In the genomic region with DNA sequence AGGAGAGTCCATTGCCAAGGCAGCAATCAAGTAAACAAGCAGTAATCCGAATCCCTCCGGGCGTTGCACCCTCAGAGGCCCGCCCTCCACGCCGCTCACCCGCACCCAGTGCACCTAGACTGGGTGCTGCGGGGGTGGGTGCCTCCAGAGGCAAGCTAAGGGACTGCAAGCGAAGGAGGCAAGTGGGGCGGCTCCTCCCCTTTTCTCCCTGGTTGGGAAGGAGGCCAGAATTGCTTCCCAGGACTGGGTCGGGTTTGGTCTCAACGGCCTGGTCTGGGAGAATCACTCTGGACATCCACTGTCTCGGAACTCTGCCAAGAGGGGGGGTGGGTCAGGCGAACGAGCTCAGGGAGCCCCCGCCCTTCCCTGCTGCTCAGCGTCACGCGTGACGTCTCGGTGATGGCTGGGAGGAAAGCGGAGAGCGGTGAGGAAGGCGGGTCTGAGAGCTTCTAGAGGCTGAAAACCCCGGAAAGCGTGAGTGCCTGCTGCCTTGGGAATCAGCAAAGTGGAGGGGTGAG, we compare ENCODE assay signal across 8 mouse cellular contexts. TPM values are rescaled to one million over a fixed set of nuclear protein-coding genes. Genes with fewer than 3 reads are reported as not detected.
DNase-seq lines count a peak whose midpoint lies in the region; ATAC-seq and TF ChIP-seq lines count a peak whose summit lies in the region.

A gene (plus strand): TSS at position 87 of the 518 bp plus-strand sequence.

- H3K9ac ChIP-seq in hindbrain, embryonic 16.5 days (ENCODE audit: low read depth, low read length): peak within 1 kb of the TSS; percentile 81

- DNase-seq in ZHBTc4 (ENCODE audit: low read depth, low spot score): peak; percentile 96
- peak; percentile 73 to 91 for DNase-seq in cerebellum, postnatal 4 days (ENCODE audit: low spot score in 2 of 2)
- peak; percentile 97 for DNase-seq in gastrocnemius, adult 2 months
- DNase-seq in left cerebral cortex, adult 18-20 months (ENCODE audit: low spot score in 2 of 2): peak; percentile 91 to 94
- DNase-seq in lung, postnatal 4 days: peak; percentile 97
- peak; percentile 95 for DNase-seq in retina, postnatal 1 day
- peak; percentile 89 for DNase-seq in thymus, postnatal 4 days

- peak within 1 kb of the TSS; percentile 76 for H3K4me3 ChIP-seq in gastrocnemius, adult 2 months
- peak within 1 kb of the TSS; percentile 67 for H3K4me3 ChIP-seq in hindbrain, embryonic 16.5 days (ENCODE audit: low read length)

- H3K9me3 ChIP-seq in hindbrain, embryonic 16.5 days (ENCODE audit: control insufficient read depth, low read length): no peaks in the 10 kb centered on the region

- under 1% methylated on average over 26 of the region's 26 CpGs for WGBS in hindbrain, embryonic 16.5 days

- peaks cover 3% of the 10 kb centered on the region for H3K36me3 ChIP-seq in hindbrain, embryonic 16.5 days (ENCODE audit: control insufficient read depth, insufficient read depth, low read length)

- intact Hi-C loops in gastrocnemius, adult 2 months (cut with DNase I): no loop called here

- ATAC-seq in hindbrain, embryonic 16.5 days: peak; percentile 85

- peak; percentile 78 for TF ChIP-seq CTCF in gastrocnemius, adult 2 months (IDR thresholded peaks at IDR 0.05)

- peaks cover 26% of the 10 kb centered on the region for H3K4me1 ChIP-seq in hindbrain, embryonic 16.5 days (ENCODE audit: control insufficient read depth, insufficient read depth, low read depth, low read length)

- H3K4me2 ChIP-seq in hindbrain, embryonic 16.5 days (ENCODE audit: low read length): peak within 1 kb of the TSS; percentile 75

- H3K27me3 ChIP-seq in hindbrain, embryonic 16.5 days (replicated peaks; ENCODE audit: control insufficient read depth, insufficient read depth, low read length): no peaks in the 10 kb centered on the region

- H3K27ac ChIP-seq in gastrocnemius, adult 2 months: peak within 1 kb of the TSS; percentile 99
- H3K27ac ChIP-seq in hindbrain, embryonic 16.5 days (ENCODE audit: low read depth, low read length): peak within 1 kb of the TSS; percentile 94

RNA-seq across cellular contexts. Expression of the gene that starts here (rescaled TPM):
- 10 to 100 TPM; 17.1 to 25.1 TPM for total RNA-seq in gastrocnemius, adult 2 months (2021)
- polyA plus RNA-seq in hindbrain, embryonic 16.5 days (2015; fragmentation: Nextera tagmentation; extraction: Ambion mirVana): 76.8 and 85.4 TPM in 2 replicates
- total RNA-seq in left cerebral cortex, adult 18-20 months (2021): 100 to 1,000 TPM; 118 to 125 TPM

Comparison
In these comparisons a context has a peak if more than half of its experiments do, and no peak if none do; other contexts are left out.
1. Peak in every context shown above with its lines: DNase-seq, ATAC-seq, H3K4me3 ChIP-seq and H3K27ac ChIP-seq.
2. RNA of the gene that starts here (total RNA-seq): 118 to 125 TPM in left cerebral cortex, adult 18-20 months; 17.1 to 25.1 TPM in gastrocnemius, adult 2 months; every median in the first group is over 4 times any median in the second.